Mouse (Mus musculus) right cerebral cortex, postnatal 14 days (tissue): ENCODE data around the gene Ipo13.

Source experiments
- DNase-seq: peaks from one replicate; pipeline ENCODE4 v3.0.0; 2022

Gene Ipo13

DNA sequence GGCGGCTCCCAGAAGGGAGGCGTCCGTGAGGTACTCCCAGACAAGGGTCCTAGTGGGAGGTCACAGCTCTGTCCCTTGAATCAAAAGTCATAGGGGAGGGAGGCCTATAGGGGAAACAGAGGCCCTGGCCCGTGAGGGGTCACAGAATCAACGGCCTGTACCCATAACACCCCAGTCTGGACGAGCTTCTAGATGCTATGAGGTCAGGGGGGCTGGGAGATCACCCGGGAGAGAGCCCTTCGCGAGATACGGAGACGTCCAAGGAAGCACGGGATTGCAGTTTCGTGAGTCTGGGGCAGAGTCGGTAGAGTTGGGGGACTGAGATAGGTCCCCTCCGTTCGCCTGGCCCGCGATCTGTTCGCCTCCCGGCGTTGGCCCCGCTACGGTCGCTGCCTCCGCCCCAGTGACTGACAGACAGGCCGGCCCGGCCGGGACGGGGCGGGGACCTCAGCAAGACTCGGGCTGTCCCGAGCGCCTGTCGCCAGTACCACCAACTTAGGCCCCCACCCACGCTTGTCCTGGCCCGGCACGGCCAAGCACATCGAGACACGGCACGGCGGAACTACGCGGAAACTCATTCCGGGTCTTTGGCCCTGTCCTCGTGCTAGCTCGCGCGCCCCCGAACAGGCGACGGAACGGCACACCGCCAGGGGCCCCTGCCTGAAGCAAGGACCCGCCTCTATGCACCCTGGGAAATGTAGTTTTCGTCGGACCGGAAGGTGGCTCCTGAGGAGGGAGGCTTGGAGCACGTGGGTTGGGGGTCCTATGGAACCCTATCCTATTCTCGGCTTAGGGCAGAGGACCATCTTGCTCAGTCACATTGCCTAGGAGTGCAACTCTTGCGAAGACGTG is at the start of gene Ipo13:
Gene Ipo13, minus strand, starts transcription at position 409 of the 852 bp plus-strand sequence.
- DNase-seq = peak; percentile 84

DNA sequence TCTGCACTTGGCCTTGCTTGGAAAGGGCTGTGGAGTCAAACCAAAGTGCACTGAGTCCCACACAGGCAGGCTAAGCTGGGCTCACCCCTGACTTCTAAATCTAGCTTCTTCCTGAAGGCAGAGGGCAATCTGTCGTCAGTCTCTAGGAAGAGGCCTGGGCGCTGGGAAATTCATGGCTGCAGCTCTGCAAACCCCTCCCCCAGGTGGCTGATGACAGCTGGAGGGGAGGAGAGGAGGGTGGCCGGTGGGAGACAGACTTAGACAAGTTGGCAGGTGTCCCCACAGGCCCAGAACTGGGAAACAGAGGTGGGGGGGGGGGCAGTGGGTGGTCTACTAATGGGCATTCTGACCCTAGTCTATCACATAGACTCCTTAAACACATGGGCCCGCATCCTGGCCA is 42.7 kb upstream of the Ipo13 start:
- no peak for DNase-seq

DNA sequence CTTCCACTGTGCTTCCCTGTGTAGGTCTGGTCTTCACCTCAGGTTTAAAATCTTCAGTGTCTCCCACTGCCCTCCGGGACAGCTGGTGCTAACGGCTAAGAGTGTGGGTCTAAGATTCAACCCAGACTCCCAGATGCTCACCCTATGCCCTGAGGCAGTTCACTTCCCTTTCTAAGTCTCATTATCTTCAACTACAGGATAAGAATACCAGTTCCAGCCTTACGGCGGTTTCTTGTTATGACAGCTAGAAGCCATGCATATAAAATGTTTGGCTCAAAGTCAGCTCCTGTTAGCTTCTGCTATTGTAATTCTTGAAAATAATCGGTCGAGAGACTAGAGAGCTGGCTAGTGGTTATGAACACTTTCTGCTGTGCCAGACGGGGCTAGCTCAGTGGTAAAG is 32.7 kb upstream of the Ipo13 start:
- DNase-seq = no peak

GRCm38 (mm10) chr4:117946639-117947305 is 32.0 kb upstream of the Ipo13 start:
- DNase-seq = no peak

GRCm38 (mm10) chr4:117943317-117943716 is 28.5 kb upstream of the Ipo13 start:
- no peak for DNase-seq

DNA sequence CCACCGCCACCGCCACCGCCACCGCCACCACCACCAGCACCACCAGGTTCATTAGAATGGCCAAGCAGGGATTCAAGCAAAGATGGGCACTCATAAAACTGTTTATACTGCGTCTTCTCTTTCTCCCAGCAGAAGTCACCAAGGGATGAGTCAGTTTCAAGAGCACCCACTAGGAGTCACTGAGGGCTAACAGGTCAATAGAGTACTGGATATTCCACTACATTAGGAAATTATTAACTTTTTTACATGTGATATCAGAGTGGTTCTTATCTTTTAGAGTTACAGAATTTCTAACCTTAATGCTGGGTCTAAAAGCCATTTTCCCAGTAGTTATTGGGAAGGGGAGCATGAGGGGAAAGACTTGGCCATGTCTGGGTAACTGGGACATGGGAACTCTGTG is 22.2 kb upstream of the Ipo13 start:
- no peak for DNase-seq

GRCm38 (mm10) chr4:117934081-117934480 is 19.3 kb upstream of the Ipo13 start:
- no peak for DNase-seq

DNA sequence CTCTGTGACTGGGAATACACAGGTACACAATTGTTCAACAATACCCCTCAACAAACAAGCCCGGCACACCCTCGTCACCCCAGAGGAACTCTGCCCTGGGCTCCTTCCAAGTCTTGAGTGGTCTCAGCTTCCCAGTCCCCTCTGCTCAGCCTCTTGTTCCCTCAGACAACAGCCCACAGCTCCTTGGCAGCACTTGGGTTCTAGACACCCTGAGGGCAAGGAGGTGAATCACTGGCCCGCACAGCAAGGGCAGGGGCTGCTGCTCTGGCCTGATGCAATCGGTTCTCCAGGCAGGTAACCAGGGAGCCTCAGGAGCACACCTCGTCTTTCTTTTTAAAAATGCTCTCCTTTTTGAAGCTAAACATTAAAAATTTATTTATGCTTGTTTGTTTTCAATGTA is 18.4 kb upstream of the Ipo13 start:
- DNase-seq = no peak

DNA sequence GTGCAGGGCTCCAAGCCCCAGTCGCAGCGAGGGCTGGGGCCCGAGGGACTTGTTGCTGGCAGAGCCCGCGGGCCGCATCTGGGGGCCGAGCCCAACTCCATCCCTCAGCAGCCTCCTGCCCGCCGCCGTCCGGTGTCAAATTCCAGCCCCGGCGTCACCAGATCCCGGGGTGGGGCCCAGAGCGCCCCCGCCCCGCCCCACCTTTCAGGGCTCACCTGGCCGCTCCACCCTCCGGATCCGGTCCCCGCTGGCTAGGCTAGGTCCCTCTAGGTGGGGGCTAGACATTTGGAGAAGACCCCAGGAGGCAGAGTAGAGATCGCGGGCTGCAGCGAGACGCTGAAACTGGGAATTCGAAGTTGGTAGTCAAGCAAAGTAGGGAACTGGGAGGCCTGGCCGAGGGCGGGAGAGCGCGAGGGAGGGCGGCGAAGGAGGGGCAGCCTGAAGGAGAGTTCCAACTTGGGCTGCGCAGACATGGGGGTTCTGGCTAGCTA is 14.6 kb upstream of the Ipo13 start, which contains the start of gene Artn:
Gene Artn, minus strand, starts transcription at position 373 of the 491 bp plus-strand sequence.
- no peak for DNase-seq

GRCm38 (mm10) chr4:117928699-117929241 is 14.0 kb upstream of the Ipo13 start:
- DNase-seq = peak; percentile 52

GRCm38 (mm10) chr4:117928234-117928633 is 13.4 kb upstream of the Ipo13 start:
- peak; percentile 44 for DNase-seq

GRCm38 (mm10) chr4:117926545-117927482 is 12.0 kb upstream of the Ipo13 start:
- DNase-seq = peak; percentile 65

DNA sequence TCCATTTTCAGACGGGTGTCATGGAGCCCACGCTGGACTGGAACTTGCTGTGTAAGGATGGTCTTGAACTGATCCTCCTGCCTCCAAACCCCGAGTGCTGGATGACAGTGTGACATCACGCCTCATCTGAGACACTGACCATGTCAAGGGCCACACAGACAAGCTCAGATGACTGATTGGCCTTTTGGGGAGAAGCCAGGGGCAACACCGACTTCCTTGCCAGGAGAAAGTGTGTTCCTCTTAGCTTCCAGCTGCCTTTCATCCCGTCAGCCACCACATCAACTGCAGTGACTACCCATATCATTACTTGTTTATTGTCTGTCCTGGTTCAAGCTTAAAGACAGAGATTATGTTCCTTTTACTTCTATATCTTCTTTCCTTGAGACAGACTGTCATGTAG is 10.1 kb upstream of the Ipo13 start:
- DNase-seq = no peak

- DNase-seq = no peak
Observed at GRCm38 (mm10) chr4:117923450-117923849, 8.7 kb upstream of the Ipo13 start.

- DNase-seq = no peak
Observed at GRCm38 (mm10) chr4:117921358-117921757, 6.6 kb upstream of the Ipo13 start.

- no peak for DNase-seq
Observed at GRCm38 (mm10) chr4:117918762-117919161, 4.0 kb upstream of the Ipo13 start.

- DNase-seq = no peak
Observed at GRCm38 (mm10) chr4:117918261-117918660, 3.5 kb upstream of the Ipo13 start.

- DNase-seq = no peak
Observed at GRCm38 (mm10) chr4:117917847-117918246, 3.0 kb upstream of the Ipo13 start.

- no peak for DNase-seq
Observed at GRCm38 (mm10) chr4:117917402-117917801, 2.6 kb upstream of the Ipo13 start.

DNA sequence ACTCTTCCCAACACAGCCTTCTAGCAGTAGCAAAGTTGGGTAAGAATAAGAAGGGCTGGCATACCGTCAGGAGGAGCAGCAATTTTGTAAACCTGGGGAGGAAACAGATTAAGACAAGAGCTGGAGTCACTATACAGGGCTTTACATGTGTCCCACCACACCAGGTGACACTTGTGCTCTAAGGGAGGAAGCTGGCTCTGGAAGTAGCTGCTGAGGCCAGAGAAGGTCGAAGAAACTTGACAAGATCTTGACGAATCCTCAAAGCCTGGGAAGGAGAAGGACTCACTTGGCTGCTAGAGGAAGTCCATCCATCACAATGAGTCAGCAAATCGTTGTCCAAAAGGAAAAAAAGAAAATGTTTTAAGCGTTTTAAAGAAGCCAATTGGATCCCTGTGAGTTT is 1.6 kb upstream of the Ipo13 start:
- no peak for DNase-seq

DNA sequence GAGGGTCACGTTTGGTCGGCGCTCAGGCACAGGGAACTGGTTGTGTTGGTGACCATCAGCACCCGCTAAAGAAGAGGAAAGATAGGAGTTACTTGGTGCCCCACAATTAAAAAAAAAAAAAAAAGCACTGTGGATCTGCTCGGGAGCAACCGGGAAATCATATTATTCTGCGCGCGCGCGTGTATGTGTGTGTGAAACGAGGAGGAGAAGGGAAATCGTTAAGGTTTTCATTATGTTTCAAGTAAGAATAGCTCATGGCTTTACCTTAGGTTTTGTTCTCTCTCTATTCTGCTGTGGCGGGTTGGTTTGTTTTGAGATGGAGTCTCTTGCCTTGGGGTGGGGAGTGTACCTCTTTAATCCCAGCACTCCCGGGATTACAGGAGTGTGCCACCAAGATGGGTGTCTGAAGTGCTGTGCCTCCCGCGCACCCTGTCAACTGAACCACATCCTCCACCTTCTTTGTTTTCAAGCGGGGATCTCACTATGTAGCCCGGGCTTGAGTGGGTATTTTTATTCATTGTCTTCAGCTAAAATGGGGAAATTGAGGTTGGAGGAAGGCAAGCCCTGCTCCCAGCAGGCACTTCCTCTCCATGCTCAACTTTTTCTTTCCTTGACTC is 798 bp upstream of the Ipo13 start:
- DNase-seq = no peak

GRCm38 (mm10) chr4:117914031-117914430 is 768 bp downstream of the Ipo13 start:
- no peak for DNase-seq
